Mouse (Mus musculus): ENCODE measurements around the gene Tst. TPM values are rescaled to one million over a fixed set of nuclear protein-coding genes. Genes with fewer than 3 reads are reported as not detected.

The Tst gene
- polyA plus RNA-seq, 1 experiment = 1.4 TPM

DNA sequence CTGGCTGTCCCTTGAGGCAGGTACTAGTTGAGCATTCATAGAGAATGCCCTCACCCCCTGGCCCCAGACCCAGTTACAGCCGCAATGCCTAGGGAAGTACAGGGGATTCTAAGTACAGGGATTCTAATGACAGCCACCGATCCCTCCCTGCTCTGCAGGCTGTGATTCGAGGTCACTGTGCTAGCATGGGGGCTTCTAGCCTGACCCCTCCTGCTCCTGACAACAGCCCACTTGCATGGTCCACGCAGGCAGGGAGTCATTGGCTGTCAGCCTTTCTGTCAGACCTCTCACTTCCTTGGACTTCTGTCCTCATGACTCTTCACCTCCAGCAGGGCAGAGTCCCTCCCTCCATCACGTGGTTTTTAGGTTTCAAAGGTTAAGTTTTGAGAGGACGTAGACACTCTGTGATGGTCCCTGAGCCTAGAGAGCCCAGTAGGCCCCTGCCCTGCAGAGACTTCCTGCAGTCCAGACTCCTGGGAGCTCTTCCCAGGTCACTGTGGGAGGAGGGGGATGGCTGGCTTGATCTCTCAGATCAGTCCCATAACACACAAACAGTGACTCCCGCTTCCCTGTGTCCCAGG is 25.9 kb upstream of the Tst start:
- TF ChIP-seq CTCF (IDR thresholded peaks at IDR 0.05; ENCODE audit: low read depth, low read length) = no peak
- TF ChIP-seq POLR2A (IDR thresholded peaks at IDR 0.05; ENCODE audit: borderline replicate concordance, low read depth, low read length) = no peak
- H3K4me1 ChIP-seq (ENCODE audit: control insufficient read depth, insufficient read depth, low read length) = peaks cover 15% of the 10 kb centered on the region
- H3K4me3 ChIP-seq (ENCODE audit: insufficient read depth, low read length) = no peak overlapping the region
- H3K27ac ChIP-seq (ENCODE audit: insufficient read depth, low read depth, low read length) = no peak overlapping the region

DNA sequence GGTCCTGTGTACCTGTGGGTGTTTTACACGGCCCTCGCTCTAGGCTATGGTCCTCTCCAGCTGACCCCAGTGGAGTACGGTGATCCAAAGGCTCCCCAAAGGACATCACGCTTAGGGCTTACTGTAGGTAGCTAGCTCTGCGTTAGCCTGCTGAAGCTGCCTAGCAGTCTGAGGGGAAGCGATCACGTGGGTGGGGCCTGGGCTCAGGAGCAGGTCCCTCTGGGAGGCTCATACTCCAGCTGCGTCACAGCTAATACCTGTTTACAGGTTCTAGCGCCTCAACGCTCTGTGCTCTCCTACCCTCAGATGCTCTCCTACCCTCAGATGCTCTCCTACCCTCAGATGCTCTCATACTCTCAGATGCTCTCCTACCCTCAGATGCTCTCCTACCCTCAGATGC is 25.2 kb upstream of the Tst start:
- no peak overlapping the region for H3K4me3 ChIP-seq (ENCODE audit: insufficient read depth, low read length)

DNA sequence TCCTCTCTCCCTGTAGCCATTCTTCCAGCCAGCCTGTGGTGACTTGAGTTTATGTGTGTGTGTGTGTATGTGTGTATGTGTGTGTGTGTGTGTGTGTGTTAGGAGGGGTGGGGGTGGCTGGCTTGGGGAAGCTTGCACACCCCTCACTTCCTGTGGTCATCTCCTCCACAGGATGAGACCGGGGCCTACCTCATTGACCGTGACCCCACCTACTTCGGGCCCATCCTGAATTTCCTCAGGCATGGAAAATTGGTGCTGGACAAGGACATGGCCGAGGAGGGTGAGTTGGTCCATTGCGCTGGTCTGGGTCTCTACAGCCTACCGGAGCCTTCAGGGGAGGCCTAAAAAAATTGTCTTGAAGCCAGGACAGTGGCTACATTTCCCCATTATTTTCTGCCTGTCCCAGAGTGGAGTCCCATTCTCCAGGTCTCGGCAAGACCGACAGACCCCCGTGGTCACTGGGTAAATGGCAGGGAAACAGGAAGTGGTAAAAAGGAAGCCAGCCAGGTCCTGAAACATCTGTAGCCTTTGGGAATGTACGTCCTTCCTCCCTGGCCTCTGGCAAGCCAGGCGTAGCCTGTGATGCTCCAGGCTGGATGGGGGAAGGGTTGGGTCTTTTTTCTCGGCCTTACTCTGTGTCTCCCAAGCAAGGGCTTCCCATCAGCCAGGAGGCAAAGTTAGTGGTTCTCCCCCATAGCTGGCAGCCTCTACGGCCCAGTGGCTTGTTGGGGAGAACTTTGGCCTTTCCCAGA is 24.3 kb upstream of the Tst start:
- TF ChIP-seq POLR2A (IDR thresholded peaks at IDR 0.05; ENCODE audit: borderline replicate concordance, low read depth, low read length) = no peak
- no peak for TF ChIP-seq CTCF (IDR thresholded peaks at IDR 0.05; ENCODE audit: low read depth, low read length)
- no peak overlapping the region for H3K27ac ChIP-seq (ENCODE audit: insufficient read depth, low read depth, low read length)
- peaks cover 15% of the 10 kb centered on the region for H3K4me1 ChIP-seq (ENCODE audit: control insufficient read depth, insufficient read depth, low read length)
- H3K4me3 ChIP-seq (ENCODE audit: insufficient read depth, low read length) = peak overlapping the region; percentile 67; the same call in 1 of the 2 replicates

More for the DNA sequence above, 25.2 kb upstream of the Tst start:
- H3K4me1 ChIP-seq (ENCODE audit: control insufficient read depth, insufficient read depth, low read length) = peaks cover 15% of the 10 kb centered on the region
- TF ChIP-seq POLR2A (IDR thresholded peaks at IDR 0.05; ENCODE audit: borderline replicate concordance, low read depth, low read length) = no peak
- no peak for TF ChIP-seq CTCF (IDR thresholded peaks at IDR 0.05; ENCODE audit: low read depth, low read length)
- no peak overlapping the region for H3K27ac ChIP-seq (ENCODE audit: insufficient read depth, low read depth, low read length)

DNA sequence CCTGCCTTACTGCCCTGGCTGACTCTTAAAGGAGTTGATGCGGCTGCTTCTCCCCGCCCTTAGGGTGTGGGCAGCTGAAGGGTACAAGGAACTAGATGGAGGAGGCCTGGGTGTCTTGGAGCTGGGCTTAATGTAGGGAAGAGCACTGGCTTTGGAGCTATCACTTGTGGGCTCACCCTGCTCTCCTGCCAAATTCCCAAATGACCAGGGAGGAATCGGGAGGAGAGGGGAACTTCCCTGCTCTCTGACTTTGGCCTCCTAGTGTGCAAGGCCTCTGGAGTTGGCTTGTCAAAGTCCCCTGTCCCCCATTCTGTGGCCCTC is 23.4 kb upstream of the Tst start:
- Histone ChIP-seq H3K4me1 (ENCODE audit: control insufficient read depth, insufficient read depth, low read length) (peaks cover 15% of the 10 kb centered on the region), H3K27ac (ENCODE audit: insufficient read depth, low read depth, low read length) (no peak overlapping the region), H3K4me3 (ENCODE audit: insufficient read depth, low read length) (peak overlapping the region; percentile 67)
- no peak for TF ChIP-seq POLR2A (IDR thresholded peaks at IDR 0.05; ENCODE audit: borderline replicate concordance, low read depth, low read length)
- no peak for TF ChIP-seq CTCF (IDR thresholded peaks at IDR 0.05; ENCODE audit: low read depth, low read length)

DNA sequence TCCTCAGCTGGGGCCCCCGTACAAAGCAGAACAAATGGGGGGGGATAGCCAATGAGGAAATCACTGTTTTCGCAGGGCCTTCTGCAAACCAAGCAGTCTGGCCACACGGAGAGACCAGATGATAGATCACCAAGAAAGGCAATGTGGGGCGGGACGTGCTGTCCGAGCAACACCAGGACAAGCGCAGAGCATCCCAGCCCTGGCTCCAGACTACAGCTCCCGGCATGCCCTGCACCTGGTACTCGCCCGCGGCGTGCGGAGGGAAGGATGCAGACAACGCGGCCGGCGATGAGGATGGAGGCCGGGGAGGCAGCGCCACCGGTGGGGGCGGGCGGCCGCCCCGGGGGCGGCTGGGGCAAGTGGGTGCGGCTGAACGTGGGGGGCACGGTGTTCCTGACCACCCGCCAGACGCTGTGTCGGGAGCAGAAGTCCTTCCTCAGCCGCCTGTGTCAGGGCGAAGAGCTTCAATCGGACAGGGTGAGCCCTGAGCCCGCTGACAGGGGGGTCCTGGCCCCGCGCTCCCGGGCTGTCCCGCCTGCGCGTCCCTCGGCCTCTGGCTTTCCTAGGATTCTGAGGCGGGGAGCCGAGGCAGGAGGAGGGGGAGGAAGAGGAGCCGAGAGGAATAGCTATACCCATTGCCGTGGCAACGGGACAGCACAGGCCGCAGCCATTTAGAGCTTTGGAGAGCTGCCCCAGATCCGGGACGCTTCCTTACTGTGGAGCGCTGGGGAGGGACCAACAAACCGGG is 22.9 kb upstream of the Tst start, which contains the start of gene Kctd17:
Gene Kctd17 (plus strand): TSS at position 174 of the 748 bp plus-strand sequence.
- no peak within 1 kb of the TSS for H3K27ac ChIP-seq (ENCODE audit: insufficient read depth, low read depth, low read length)
- H3K4me1 ChIP-seq (ENCODE audit: control insufficient read depth, insufficient read depth, low read length) = peaks cover 15% of the 10 kb centered on the region

DNA sequence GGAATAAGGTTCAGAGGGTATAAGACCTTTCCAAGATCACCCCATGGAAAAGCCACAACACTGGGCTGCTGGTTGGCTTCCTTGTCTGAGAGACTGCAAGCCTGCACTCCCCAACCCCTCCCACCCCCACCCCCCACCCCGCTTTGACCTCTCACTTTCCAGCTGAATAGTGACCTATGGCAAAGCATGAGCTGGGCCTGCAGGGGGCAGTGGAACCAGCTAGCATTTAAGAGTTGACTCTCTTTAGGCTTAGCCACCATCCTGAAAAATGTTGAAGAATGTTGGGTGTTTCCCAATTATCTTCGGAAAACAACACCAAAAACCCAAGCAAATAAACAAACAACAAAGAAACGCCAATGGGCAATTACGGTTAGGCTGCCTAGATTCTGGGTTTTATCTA is 19.5 kb upstream of the Tst start:
- no peak overlapping the region for H3K4me3 ChIP-seq (ENCODE audit: insufficient read depth, low read length)
- no peak for TF ChIP-seq POLR2A (IDR thresholded peaks at IDR 0.05; ENCODE audit: borderline replicate concordance, low read depth, low read length)
- no peak for TF ChIP-seq CTCF (IDR thresholded peaks at IDR 0.05; ENCODE audit: low read depth, low read length)
- H3K4me1 ChIP-seq (ENCODE audit: control insufficient read depth, insufficient read depth, low read length) = peaks cover 14% of the 10 kb centered on the region
- no peak overlapping the region for H3K27ac ChIP-seq (ENCODE audit: insufficient read depth, low read depth, low read length)

More for the DNA sequence above, 22.9 kb upstream of the Tst start, which contains the start of gene Kctd17:
- H3K4me3 ChIP-seq (ENCODE audit: insufficient read depth, low read length) = peak within 1 kb of the TSS; percentile 67
- TF ChIP-seq POLR2A (IDR thresholded peaks at IDR 0.05; ENCODE audit: borderline replicate concordance, low read depth, low read length) (no peak), CTCF (IDR thresholded peaks at IDR 0.05; ENCODE audit: low read depth, low read length) (no peak)

DNA sequence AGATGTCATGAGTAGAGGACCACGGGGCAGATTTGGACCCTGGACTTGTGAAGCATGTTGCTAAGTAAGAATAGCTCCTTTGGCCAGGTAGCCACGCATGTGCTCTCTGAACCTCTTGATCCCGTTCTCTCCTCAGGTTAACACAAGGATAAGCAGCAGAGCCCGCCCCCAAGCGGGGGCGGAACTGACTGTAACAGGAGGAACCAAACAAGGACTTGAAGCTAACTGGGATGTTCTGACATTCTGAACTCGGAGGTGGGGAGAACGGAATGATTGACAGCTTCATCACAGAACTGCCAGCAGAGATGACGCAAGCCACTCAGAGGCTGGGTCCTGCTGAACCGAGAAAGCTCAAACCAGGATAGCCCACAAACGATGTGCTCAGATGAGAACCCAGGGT is 18.8 kb upstream of the Tst start:
- TF ChIP-seq CTCF (IDR thresholded peaks at IDR 0.05; ENCODE audit: low read depth, low read length) (no peak), POLR2A (IDR thresholded peaks at IDR 0.05; ENCODE audit: borderline replicate concordance, low read depth, low read length) (no peak)
- H3K27ac ChIP-seq (ENCODE audit: insufficient read depth, low read depth, low read length) = no peak overlapping the region
- H3K4me1 ChIP-seq (ENCODE audit: control insufficient read depth, insufficient read depth, low read length) = peaks cover 6% of the 10 kb centered on the region
- H3K4me3 ChIP-seq (ENCODE audit: insufficient read depth, low read length) = no peak overlapping the region

DNA sequence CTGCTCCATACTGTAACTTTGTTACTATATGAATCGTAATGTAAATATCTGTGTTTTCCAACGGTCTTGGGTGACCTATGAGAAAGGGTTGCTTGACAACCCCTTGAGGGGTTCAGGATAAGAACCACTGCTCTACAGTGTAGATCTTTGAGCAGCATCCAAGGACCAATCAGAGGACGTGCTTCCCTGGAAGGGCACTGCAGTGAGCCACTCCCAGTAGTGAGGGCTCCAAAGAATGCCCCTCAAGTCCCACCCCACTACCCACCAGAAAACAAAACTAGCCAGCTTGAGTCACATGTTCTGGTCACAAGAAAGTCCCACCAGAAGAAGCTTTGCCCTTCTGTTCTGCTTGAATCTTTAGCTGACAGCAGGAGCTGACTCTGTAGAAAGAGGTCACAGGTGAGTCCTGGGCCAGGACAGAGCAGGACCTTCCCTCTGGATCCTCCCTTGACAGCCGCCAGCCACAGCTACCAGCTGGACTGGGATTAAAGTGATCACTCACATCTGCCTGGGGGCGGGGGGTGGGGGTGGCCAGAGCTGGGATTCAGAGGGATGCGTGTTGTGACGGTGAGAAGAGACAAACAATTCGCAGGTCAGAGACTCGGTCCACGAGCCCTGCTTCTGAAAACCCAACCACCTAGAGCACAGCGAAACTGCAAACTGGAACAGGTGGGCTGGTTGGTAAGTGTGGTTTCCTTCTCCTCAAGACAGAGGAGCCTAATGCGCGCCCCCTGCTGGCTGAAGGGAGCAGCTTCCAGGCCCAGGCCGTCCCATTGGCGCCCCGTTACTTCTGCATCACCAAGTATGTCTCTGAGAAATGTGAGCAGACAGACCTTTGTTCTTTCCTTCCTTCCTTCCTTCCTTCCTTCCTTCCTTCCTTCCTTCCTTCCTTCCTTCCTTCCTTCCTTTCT is 16.6 kb upstream of the Tst start:
- Histone ChIP-seq H3K4me1 (ENCODE audit: control insufficient read depth, insufficient read depth, low read length) (peaks cover 3% of the 10 kb centered on the region; the same call in 1 of the 2 replicates), H3K27ac (ENCODE audit: insufficient read depth, low read depth, low read length) (no peak overlapping the region), H3K4me3 (ENCODE audit: insufficient read depth, low read length) (no peak overlapping the region)
- TF ChIP-seq CTCF (IDR thresholded peaks at IDR 0.05; ENCODE audit: low read depth, low read length) (peak; percentile 49), POLR2A (IDR thresholded peaks at IDR 0.05; ENCODE audit: borderline replicate concordance, low read depth, low read length) (no peak)

DNA sequence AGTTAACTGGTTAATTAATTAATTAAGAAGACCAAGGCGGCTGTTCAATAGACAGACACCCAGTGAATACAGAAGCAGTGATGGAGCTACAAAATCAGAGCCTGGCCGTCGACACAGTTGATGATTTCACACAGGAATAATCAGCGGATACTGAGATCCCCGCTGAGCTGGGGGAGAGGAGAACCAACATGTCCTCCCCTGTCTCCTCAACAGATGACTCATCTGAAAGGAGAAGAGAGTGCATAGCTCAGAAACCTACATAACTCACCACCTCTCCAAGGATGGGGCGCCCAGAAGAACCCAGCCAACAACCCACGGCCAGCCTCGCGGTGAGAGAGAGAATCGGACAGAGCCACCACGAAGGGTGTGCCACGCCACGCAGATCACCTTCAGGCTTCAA is 14.7 kb upstream of the Tst start:
- no peak overlapping the region for H3K27ac ChIP-seq (ENCODE audit: insufficient read depth, low read depth, low read length)
- no peak overlapping the region for H3K4me3 ChIP-seq (ENCODE audit: insufficient read depth, low read length)
- peaks cover 3% of the 10 kb centered on the region; the same call in 1 of the 2 replicates for H3K4me1 ChIP-seq (ENCODE audit: control insufficient read depth, insufficient read depth, low read length)
- no peak for TF ChIP-seq CTCF (IDR thresholded peaks at IDR 0.05; ENCODE audit: low read depth, low read length)
